Mouse (Mus musculus): Measurements from ENCODE around the gene B3galt1. TPM values are rescaled to one million over a fixed set of nuclear protein-coding genes. Genes with fewer than 3 reads are reported as not detected.

B3galt1 gene
- polyA plus RNA-seq (2015; fragmentation: Nextera tagmentation; extraction: Ambion mirVana), result 6.0 and 6.5 TPM in 2 replicates

- peak; percentile 97 for ATAC-seq (replicated peaks; ENCODE audit: low FRiP score)
- peak within 1 kb of the TSS; percentile 41 for H3K9ac ChIP-seq
- H3K27me3 ChIP-seq, result peaks cover 22% of the 10 kb centered on the region
- peaks cover 21% of the 10 kb centered on the region for H3K4me1 ChIP-seq
- peak within 1 kb of the TSS; percentile 73 for H3K4me3 ChIP-seq (replicated peaks)
- no peaks in the 10 kb centered on the region for H3K9me3 ChIP-seq (replicated peaks)
- H3K27ac ChIP-seq, result peak within 1 kb of the TSS; percentile 49; the same call in 1 of the 2 replicates
- peak within 1 kb of the TSS; percentile 88 for H3K4me2 ChIP-seq
- no peaks in the 10 kb centered on the region for H3K36me3 ChIP-seq
- WGBS, result under 1% methylated on average over 83 of the region's 83 CpGs
These were observed at the start of gene B3galt1 for GRCm38 (mm10) chr2:67565480-67566331. Gene B3galt1 (plus strand): TSS chr2:67565871.

- no peak for ATAC-seq (replicated peaks; ENCODE audit: low FRiP score)
- 87% methylated on average over 7 of the region's 7 CpGs for WGBS
These were observed 49.3 kb upstream of the B3galt1 start for GRCm38 (mm10) chr2:67516405-67516804.

DNA sequence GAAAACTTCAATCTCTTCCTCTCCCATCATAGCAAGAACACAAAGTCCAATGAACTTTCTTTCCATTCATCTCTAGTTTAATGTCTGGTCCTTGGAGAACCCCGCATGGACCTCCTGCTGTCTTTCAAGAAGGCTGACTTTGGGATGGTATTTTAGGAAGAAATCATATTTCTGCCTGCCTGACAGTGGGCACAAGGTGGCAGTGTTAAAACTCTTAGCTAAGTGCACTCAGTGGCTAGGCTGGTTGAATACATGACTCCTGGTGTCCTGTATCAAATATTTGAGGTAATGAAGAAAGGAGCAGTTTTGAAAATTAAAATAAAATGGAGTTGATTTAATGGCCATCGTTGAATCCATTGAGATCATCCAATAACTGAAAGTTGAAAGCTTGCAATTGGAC is 30.3 kb upstream of the B3galt1 start:
- Histone ChIP-seq H3K9ac (no peak overlapping the region), H3K4me2 (no peak overlapping the region), H3K9me3 (replicated peaks) (no peaks in the 10 kb centered on the region), H3K4me1 (no peaks in the 10 kb centered on the region), H3K27ac (no peak overlapping the region), H3K4me3 (replicated peaks) (no peak overlapping the region), H3K27me3 (no peaks in the 10 kb centered on the region), H3K36me3 (no peaks in the 10 kb centered on the region)
- WGBS, result 91% methylated on average over 2 of the region's 2 CpGs
- no peak for ATAC-seq (replicated peaks; ENCODE audit: low FRiP score)

More at GRCm38 (mm10) chr2:67516405-67516804, 49.3 kb upstream of the B3galt1 start:
- Histone ChIP-seq H3K27ac (no peak overlapping the region), H3K4me2 (no peak overlapping the region), H3K9ac (no peak overlapping the region), H3K4me3 (replicated peaks) (no peak overlapping the region), H3K27me3 (no peaks in the 10 kb centered on the region), H3K9me3 (replicated peaks) (no peaks in the 10 kb centered on the region), H3K36me3 (no peaks in the 10 kb centered on the region), H3K4me1 (no peaks in the 10 kb centered on the region)

DNA sequence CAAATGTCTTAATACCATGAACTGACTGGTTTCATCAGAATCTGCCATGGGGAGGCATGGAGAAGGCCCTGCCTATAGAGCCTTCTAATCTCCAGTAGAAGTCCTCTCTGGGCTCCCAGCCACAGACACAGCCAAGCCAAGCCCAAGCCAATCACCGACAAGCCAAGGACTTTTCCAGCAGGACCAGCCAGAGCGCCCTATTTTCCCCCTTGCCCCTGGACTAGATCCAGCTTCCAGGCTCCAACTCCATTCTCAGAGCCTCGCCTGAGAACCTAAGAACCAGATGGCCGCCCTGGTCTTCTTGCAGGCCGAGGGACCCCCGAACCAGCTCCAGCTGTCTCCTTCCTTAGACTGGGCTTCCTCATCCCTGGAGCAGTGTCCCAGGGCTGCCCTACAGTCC is 26.2 kb upstream of the B3galt1 start:
- no peaks in the 10 kb centered on the region for H3K4me1 ChIP-seq
- no peak overlapping the region for H3K4me2 ChIP-seq
- H3K36me3 ChIP-seq, result no peaks in the 10 kb centered on the region
- 91% methylated on average over 6 of the region's 6 CpGs for WGBS
- H3K9ac ChIP-seq, result no peak overlapping the region
- H3K4me3 ChIP-seq (replicated peaks), result no peak overlapping the region
- H3K27me3 ChIP-seq, result no peaks in the 10 kb centered on the region
- H3K9me3 ChIP-seq (replicated peaks), result no peaks in the 10 kb centered on the region
- H3K27ac ChIP-seq, result no peak overlapping the region
- ATAC-seq (replicated peaks; ENCODE audit: low FRiP score), result no peak

GRCm38 (mm10) chr2:67541957-67542696 is 23.5 kb upstream of the B3galt1 start:
- 67% methylated on average over 11 of the region's 11 CpGs for WGBS

GRCm38 (mm10) chr2:67544426-67544825 is 21.2 kb upstream of the B3galt1 start:
- Histone ChIP-seq H3K27me3 (no peaks in the 10 kb centered on the region), H3K36me3 (no peaks in the 10 kb centered on the region), H3K27ac (no peak overlapping the region), H3K4me2 (no peak overlapping the region), H3K4me3 (replicated peaks) (no peak overlapping the region), H3K9me3 (replicated peaks) (no peaks in the 10 kb centered on the region), H3K9ac (no peak overlapping the region), H3K4me1 (no peaks in the 10 kb centered on the region)
- 75% methylated on average over 8 of the region's 8 CpGs for WGBS
- ATAC-seq (replicated peaks; ENCODE audit: low FRiP score), result no peak

More at GRCm38 (mm10) chr2:67541957-67542696, 23.5 kb upstream of the B3galt1 start:
- H3K4me3 ChIP-seq (replicated peaks), result no peak overlapping the region
- no peaks in the 10 kb centered on the region for H3K4me1 ChIP-seq
- no peaks in the 10 kb centered on the region for H3K9me3 ChIP-seq (replicated peaks)
- ATAC-seq (replicated peaks; ENCODE audit: low FRiP score), result no peak
- no peak overlapping the region for H3K9ac ChIP-seq
- no peak overlapping the region for H3K4me2 ChIP-seq
- H3K27ac ChIP-seq, result no peak overlapping the region
- H3K36me3 ChIP-seq, result no peaks in the 10 kb centered on the region
- H3K27me3 ChIP-seq, result no peaks in the 10 kb centered on the region

- H3K27me3 ChIP-seq, result peaks cover 22% of the 10 kb centered on the region
- H3K36me3 ChIP-seq, result no peaks in the 10 kb centered on the region
- WGBS, result 4% methylated on average over 23 of the region's 23 CpGs
- H3K4me1 ChIP-seq, result peaks cover 21% of the 10 kb centered on the region
- ATAC-seq (replicated peaks; ENCODE audit: low FRiP score), result peak; percentile 87
- peak overlapping the region; percentile 88 for H3K4me2 ChIP-seq
- H3K9me3 ChIP-seq (replicated peaks), result no peaks in the 10 kb centered on the region
- H3K4me3 ChIP-seq (replicated peaks), result peak overlapping the region; percentile 73
- 0 out of 2 replicates have a peak overlapping the region, but pooled peaks have one; percentile 49 for H3K27ac ChIP-seq
- peak overlapping the region; percentile 41; the same call in 1 of the 2 replicates for H3K9ac ChIP-seq
These were observed 706 bp upstream of the B3galt1 start for GRCm38 (mm10) chr2:67564851-67565479.

- 1% methylated on average over 12 of the region's 12 CpGs for WGBS
- no peaks in the 10 kb centered on the region for H3K36me3 ChIP-seq
- H3K9me3 ChIP-seq (replicated peaks), result no peaks in the 10 kb centered on the region
- ATAC-seq (replicated peaks; ENCODE audit: low FRiP score), result no peak
- peaks cover 22% of the 10 kb centered on the region for H3K27me3 ChIP-seq
- H3K4me1 ChIP-seq, result peaks cover 21% of the 10 kb centered on the region
- H3K27ac ChIP-seq, result no peak overlapping the region
- peak overlapping the region; percentile 73 for H3K4me3 ChIP-seq (replicated peaks)
- H3K9ac ChIP-seq, result peak overlapping the region; percentile 41
- H3K4me2 ChIP-seq, result peak overlapping the region; percentile 88
These were observed 895 bp downstream of the B3galt1 start for GRCm38 (mm10) chr2:67566566-67566965.

- 14% methylated on average over 8 of the region's 8 CpGs for WGBS
- Histone ChIP-seq H3K9ac (no peak overlapping the region), H3K4me2 (peak overlapping the region; percentile 88), H3K27me3 (peaks cover 22% of the 10 kb centered on the region), H3K9me3 (replicated peaks) (no peaks in the 10 kb centered on the region), H3K4me3 (replicated peaks) (peak overlapping the region; percentile 73), H3K4me1 (peaks cover 21% of the 10 kb centered on the region), H3K36me3 (no peaks in the 10 kb centered on the region), H3K27ac (no peak overlapping the region)
- no peak for ATAC-seq (replicated peaks; ENCODE audit: low FRiP score)
These were observed 1.5 kb downstream of the B3galt1 start for GRCm38 (mm10) chr2:67567141-67567680.

DNA sequence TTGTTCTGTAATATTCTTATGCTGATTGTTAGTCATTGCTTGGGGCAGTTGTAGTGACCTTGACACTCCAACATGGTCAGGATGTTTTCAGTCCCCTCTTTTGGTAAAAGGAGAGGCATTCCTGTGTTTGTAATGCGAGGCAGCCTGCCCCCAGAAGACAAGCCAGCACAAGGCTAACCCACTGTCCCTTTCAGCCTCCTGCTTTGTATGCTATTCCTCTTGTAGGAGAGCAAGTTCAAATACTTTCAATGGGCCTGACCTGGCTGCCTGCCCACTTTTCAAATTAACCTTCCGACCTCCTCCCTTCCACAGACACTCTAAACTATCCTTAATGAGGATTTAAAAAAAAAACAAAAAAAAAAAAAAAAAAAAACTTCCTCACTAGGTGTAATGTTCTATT is 11.0 kb downstream of the B3galt1 start:
- 52% methylated on average over 2 of the region's 2 CpGs for WGBS
- no peak for ATAC-seq (replicated peaks; ENCODE audit: low FRiP score)
- H3K4me2 ChIP-seq, result no peak overlapping the region

DNA sequence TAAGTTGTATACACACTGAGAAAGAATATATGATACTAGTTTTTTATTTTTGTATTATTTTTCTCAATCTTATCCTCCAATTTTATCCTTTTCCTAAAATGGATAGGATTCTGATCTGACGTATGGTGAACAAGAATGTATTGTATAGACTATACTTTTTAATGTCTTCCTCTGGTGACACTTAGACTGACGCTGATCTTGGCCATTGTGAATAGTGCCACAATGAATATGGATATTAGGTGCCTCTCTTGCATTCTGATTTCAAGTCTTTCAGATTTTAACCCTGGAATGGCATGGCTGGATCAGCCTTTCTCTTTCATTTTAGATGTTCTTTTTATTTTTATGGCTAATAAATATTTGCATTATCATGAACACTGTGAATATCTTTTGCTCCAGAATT is 17.4 kb downstream of the B3galt1 start:
- H3K27me3 ChIP-seq, result no peaks in the 10 kb centered on the region
- no peak overlapping the region for H3K4me3 ChIP-seq (replicated peaks)
- no peak overlapping the region for H3K27ac ChIP-seq
- ATAC-seq (replicated peaks; ENCODE audit: low FRiP score), result no peak
- 84% methylated on average over 2 of the region's 2 CpGs for WGBS
- no peaks in the 10 kb centered on the region for H3K4me1 ChIP-seq
- H3K4me2 ChIP-seq, result no peak overlapping the region
- no peaks in the 10 kb centered on the region for H3K36me3 ChIP-seq
- no peaks in the 10 kb centered on the region for H3K9me3 ChIP-seq (replicated peaks)
- no peak overlapping the region for H3K9ac ChIP-seq

More for the DNA sequence above, 11.0 kb downstream of the B3galt1 start:
- Histone ChIP-seq H3K9me3 (replicated peaks) (no peaks in the 10 kb centered on the region), H3K9ac (no peak overlapping the region), H3K27me3 (no peaks in the 10 kb centered on the region), H3K4me3 (replicated peaks) (no peak overlapping the region), H3K36me3 (no peaks in the 10 kb centered on the region), H3K4me1 (no peaks in the 10 kb centered on the region), H3K27ac (no peak overlapping the region)
